Mouse (Mus musculus): Measurements from ENCODE around the gene Uck2.

DNA sequence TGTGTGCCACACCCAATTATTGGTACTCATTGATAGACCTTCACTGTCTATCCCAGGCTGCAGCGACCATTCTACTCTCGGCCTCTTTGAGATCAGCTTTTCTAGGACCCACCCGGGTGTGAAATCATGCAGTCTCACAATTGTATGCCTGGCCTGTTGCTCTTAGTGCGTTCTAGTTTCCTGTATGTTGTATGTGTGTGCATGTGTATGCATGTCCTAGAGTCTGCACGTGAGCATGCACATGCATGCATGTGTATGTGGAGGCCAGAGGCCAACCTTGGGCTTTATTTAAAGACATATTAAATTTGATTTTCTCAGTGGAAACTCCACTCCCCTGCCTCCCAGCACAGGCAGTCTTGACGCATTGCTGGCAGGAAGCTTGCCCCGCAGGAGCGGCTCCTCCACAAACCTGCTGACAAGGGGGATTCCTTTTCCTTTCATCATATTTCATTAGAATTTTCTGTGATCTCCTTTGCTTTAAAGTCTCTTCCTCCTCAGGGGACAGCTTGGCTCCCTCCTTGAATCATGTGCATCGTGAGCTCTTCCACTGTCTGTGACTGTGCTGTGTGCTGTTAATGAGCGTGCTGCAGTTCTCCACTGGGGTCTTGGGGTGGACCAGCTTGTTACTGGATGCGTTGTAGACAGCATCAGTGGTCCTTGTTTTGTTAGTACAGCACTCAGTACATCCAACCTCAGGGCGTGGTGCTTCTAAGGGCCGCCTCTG is 10.7 kb upstream of the Uck2 start:
- TF ChIP-seq CTCF (IDR thresholded peaks at IDR 0.05; ENCODE audit: extremely low read depth, insufficient read depth, low read length) (no peak), POLR2A (IDR thresholded peaks at IDR 0.05; ENCODE audit: extremely low read depth, insufficient read depth, low read length) (no peak)
